Mouse (Mus musculus) intestine, embryonic 16.5 days (tissue): ENCODE results near the gene Mat2b. TPM values are rescaled to one million over a fixed set of nuclear protein-coding genes. Genes with fewer than 3 reads are reported as not detected.
"Not testable (repeated sequence)": the region's sequence is repeated elsewhere in the genome, so short reads cannot be mapped to it uniquely, and the experiment has no call there.

Source experiments
- ATAC-seq: fragments of 200-750 bp; cut with Nextera tagmentation; 2 replicates; pipeline ENCODE4 v1.8.0; 2017; ENCODE audit warnings: moderate TSS enrichment, moderate library complexity
- H3K27ac ChIP-seq: fragments of 300-500 bp; sonication (generic); 2 replicates; pipeline ENCODE4 v1.5.1; 2014; ENCODE audit warnings: mild to moderate bottlenecking, low read length
- H3K27me3 ChIP-seq: fragments of 300-500 bp; sonication (generic); replicated peaks from 2 replicates; pipeline ENCODE4 v1.6.1; 2014; ENCODE audit warnings: low read length, control low read depth, mixed read lengths; ENCODE audit not compliant: control insufficient read depth, insufficient read depth
- H3K36me3 ChIP-seq: fragments of 300-500 bp; sonication (generic); 2 replicates; pipeline ENCODE4 v1.6.1; 2014; ENCODE audit warnings: low read length, control low read depth; ENCODE audit not compliant: control insufficient read depth, insufficient read depth
- H3K4me1 ChIP-seq: fragments of 300-500 bp; sonication (generic); 2 replicates; pipeline ENCODE4 v1.6.1; 2014; ENCODE audit warnings: low read length, control low read depth, mixed read lengths; ENCODE audit not compliant: control insufficient read depth, insufficient read depth
- H3K4me2 ChIP-seq: fragments of 300-500 bp; sonication (generic); 2 replicates; pipeline ENCODE4 v1.6.1; 2014; ENCODE audit warnings: low read depth, low read length, control low read depth
- H3K4me3 ChIP-seq: fragments of 300-500 bp; sonication (generic); 2 replicates; pipeline ENCODE4 v1.5.1; 2014; ENCODE audit warnings: mild to moderate bottlenecking, low read length
- H3K9ac ChIP-seq: fragments of 300-500 bp; sonication (generic); 2 replicates; pipeline ENCODE4 v1.6.1; 2014; ENCODE audit warnings: low read depth, low read length
- H3K9me3 ChIP-seq: fragments of 300-500 bp; sonication (generic); 2 replicates; pipeline ENCODE4 v1.6.1; 2016; ENCODE audit warnings: low read length, control low read depth; ENCODE audit not compliant: control insufficient read depth
- WGBS: fragments of 180-500 bp; shearing (Covaris S2); extraction: QIAGEN DNeasy Blood & Tissue Kit; methylation state at CpG from one replicate; pipeline ENCODE4 v1.1.7; 2014; 5-methylcytosine and 5-hydroxymethylcytosine counted together
- polyA plus RNA-seq: library from polyadenylated mRNA; unstranded; fragments of >200 nt; fragmentation: Nextera tagmentation; extraction: Ambion mirVana; gene quantifications from 2 replicates; pipeline ENCODE4 v1.2.1, GENCODE M21; 2015

The Mat2b gene
- polyA plus RNA-seq, 1 experiment from 2014 or later, result 95.9 TPM

GRCm38 (mm10) chr11:40713858-40714257 is 18.9 kb upstream of the Mat2b start:
- no peaks in the 10 kb centered on the region for H3K4me1 ChIP-seq
- ATAC-seq, result no peak
- 74% methylated on average over 8 of the region's 8 CpGs for WGBS
- H3K9me3 ChIP-seq, result no peaks in the 10 kb centered on the region
- no peaks in the 10 kb centered on the region for H3K27me3 ChIP-seq
- peaks cover 22% of the 10 kb centered on the region for H3K36me3 ChIP-seq
- no peak overlapping the region for H3K27ac ChIP-seq
- H3K4me3 ChIP-seq, result no peak overlapping the region
- H3K4me2 ChIP-seq, result no peak overlapping the region
- no peak overlapping the region for H3K9ac ChIP-seq

- not testable (repeated sequence) for H3K4me2 ChIP-seq, H3K9me3 ChIP-seq, H3K4me3 ChIP-seq, H3K27me3 ChIP-seq, H3K4me1 ChIP-seq, H3K27ac ChIP-seq, ATAC-seq, H3K9ac ChIP-seq
- 90% methylated on average over 6 of the region's 6 CpGs for WGBS
- H3K36me3 ChIP-seq, result 0 out of 2 replicates have a peak, but pooled peaks cover 12% of the 10 kb centered on the region
Measured at GRCm38 (mm10) chr11:40709899-40710298, 14.9 kb upstream of the Mat2b start.

- Histone ChIP-seq H3K4me1 (peaks cover 12% of the 10 kb centered on the region), H3K9ac (peak overlapping the region; percentile 85), H3K4me2 (peak overlapping the region; percentile 86), H3K36me3 (no peaks in the 10 kb centered on the region), H3K27ac (peak overlapping the region; percentile 96), H3K4me3 (peak overlapping the region; percentile 89), H3K27me3 (no peaks in the 10 kb centered on the region), H3K9me3 (no peaks in the 10 kb centered on the region)
- peak; percentile 40 for ATAC-seq
- WGBS, result under 1% methylated on average over 31 of the region's 31 CpGs
Measured at GRCm38 (mm10) chr11:40694311-40695087, 504 bp downstream of the Mat2b start.

GRCm38 (mm10) chr11:40693366-40693951 is 1.5 kb downstream of the Mat2b start:
- no peaks in the 10 kb centered on the region for H3K27me3 ChIP-seq
- peak overlapping the region; percentile 79 for H3K9ac ChIP-seq
- WGBS, result under 1% methylated on average over 16 of the region's 16 CpGs
- ATAC-seq, result peak; percentile 27
- peak overlapping the region; percentile 86 for H3K4me2 ChIP-seq
- H3K36me3 ChIP-seq, result no peaks in the 10 kb centered on the region
- no peaks in the 10 kb centered on the region for H3K9me3 ChIP-seq
- peak overlapping the region; percentile 89 for H3K4me3 ChIP-seq
- H3K27ac ChIP-seq, result peak overlapping the region; percentile 94
- peaks cover 12% of the 10 kb centered on the region for H3K4me1 ChIP-seq

- ATAC-seq, result peak; percentile 98
- no peaks in the 10 kb centered on the region for H3K36me3 ChIP-seq
- no peaks in the 10 kb centered on the region for H3K27me3 ChIP-seq
- WGBS, result under 1% methylated on average over 35 of the region's 36 CpGs
- H3K9me3 ChIP-seq, result no peaks in the 10 kb centered on the region
- H3K4me3 ChIP-seq, result peak overlapping the region; percentile 89
- peak overlapping the region; percentile 79 for H3K9ac ChIP-seq
- H3K27ac ChIP-seq, result peak overlapping the region; percentile 94
- H3K4me2 ChIP-seq, result peak overlapping the region; percentile 86
- peaks cover 12% of the 10 kb centered on the region for H3K4me1 ChIP-seq
Measured at GRCm38 (mm10) chr11:40692511-40693365, 2.3 kb downstream of the Mat2b start.

- peak; percentile 87 for ATAC-seq
- 0% methylated on average over 28 of the region's 28 CpGs for WGBS
- Histone ChIP-seq H3K4me2 (peak overlapping the region; percentile 76), H3K4me1 (peaks cover 12% of the 10 kb centered on the region), H3K9me3 (no peaks in the 10 kb centered on the region), H3K36me3 (no peaks in the 10 kb centered on the region), H3K9ac (peak overlapping the region; percentile 79), H3K27ac (peak overlapping the region; percentile 83), H3K27me3 (no peaks in the 10 kb centered on the region), H3K4me3 (peak overlapping the region; percentile 89)
Measured at GRCm38 (mm10) chr11:40692101-40692509, 2.9 kb downstream of the Mat2b start.

GRCm38 (mm10) chr11:40690444-40691127 is 4.4 kb downstream of the Mat2b start:
- Histone ChIP-seq H3K4me2 (no peak overlapping the region; the same call in 1 of the 2 replicates), H3K27ac (no peak overlapping the region), H3K9me3 (no peaks in the 10 kb centered on the region), H3K9ac (no peak overlapping the region), H3K4me3 (no peak overlapping the region; the same call in 1 of the 2 replicates), H3K27me3 (no peaks in the 10 kb centered on the region), H3K4me1 (peaks cover 12% of the 10 kb centered on the region), H3K36me3 (no peaks in the 10 kb centered on the region)
- 52% methylated on average over 5 of the region's 5 CpGs for WGBS
- ATAC-seq, result no peak

- H3K4me1 ChIP-seq, result no peaks in the 10 kb centered on the region
- H3K9ac ChIP-seq, result no peak overlapping the region
- no peak overlapping the region for H3K4me3 ChIP-seq
- H3K4me2 ChIP-seq, result no peak overlapping the region
- H3K36me3 ChIP-seq, result peaks cover 12% of the 10 kb centered on the region
- no peaks in the 10 kb centered on the region for H3K27me3 ChIP-seq
- ATAC-seq, result no peak
- no peak overlapping the region for H3K27ac ChIP-seq
- 79% methylated on average over 3 of the region's 3 CpGs for WGBS
- no peaks in the 10 kb centered on the region for H3K9me3 ChIP-seq
Measured at GRCm38 (mm10) chr11:40683295-40683694, 11.7 kb downstream of the Mat2b start.
